Mouse (Mus musculus) frontal cortex, adult (tissue): ENCODE results near the gene Filip1l.

Source experiments
- ATAC-seq: cut with Nextera tagmentation; 2 replicates; pipeline ENCODE4 v1.9.2; 2017; ENCODE audit warnings: mild to moderate bottlenecking, moderate library complexity, mixed read lengths; ENCODE audit not compliant: low TSS enrichment

Filip1l gene

DNA sequence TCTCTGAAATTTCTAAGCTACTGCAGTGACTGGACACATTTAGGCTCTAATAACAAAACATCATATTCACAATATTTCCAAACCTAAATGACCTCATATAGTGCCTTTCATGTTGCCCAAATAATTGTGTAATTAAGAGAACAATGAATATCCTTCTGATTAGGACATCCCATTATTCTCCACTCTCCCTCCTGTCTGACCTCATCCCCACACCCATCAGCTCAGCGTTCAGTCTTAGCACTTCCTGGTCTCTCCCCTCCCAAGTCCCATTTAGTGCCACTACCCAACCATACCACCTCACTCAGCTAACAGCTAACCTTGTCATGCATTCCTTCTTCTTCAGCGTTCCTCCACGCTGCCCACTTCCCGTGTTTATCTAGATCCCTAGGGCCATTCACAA, 130.0 kb downstream of the Filip1l start:
- ATAC-seq = no peak

DNA sequence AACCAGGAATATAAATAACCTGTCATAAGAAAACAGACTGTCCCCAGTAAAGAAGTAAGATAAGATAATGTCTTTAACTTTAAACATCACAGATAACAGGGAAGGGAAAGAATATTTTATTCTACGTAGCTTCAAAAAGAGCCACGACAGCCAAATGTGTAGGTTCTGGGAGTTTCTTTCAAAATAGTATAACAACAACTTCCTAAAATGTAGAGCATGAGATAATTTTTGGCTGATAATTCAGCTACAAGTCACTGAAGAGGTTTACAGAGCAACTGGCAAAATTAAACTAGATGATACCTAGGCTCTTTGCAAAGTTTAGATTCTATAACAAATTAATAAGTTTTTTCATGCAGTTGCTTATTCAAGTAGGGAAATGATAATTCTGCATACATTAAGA, 130.6 kb downstream of the Filip1l start:
- ATAC-seq = no peak

DNA sequence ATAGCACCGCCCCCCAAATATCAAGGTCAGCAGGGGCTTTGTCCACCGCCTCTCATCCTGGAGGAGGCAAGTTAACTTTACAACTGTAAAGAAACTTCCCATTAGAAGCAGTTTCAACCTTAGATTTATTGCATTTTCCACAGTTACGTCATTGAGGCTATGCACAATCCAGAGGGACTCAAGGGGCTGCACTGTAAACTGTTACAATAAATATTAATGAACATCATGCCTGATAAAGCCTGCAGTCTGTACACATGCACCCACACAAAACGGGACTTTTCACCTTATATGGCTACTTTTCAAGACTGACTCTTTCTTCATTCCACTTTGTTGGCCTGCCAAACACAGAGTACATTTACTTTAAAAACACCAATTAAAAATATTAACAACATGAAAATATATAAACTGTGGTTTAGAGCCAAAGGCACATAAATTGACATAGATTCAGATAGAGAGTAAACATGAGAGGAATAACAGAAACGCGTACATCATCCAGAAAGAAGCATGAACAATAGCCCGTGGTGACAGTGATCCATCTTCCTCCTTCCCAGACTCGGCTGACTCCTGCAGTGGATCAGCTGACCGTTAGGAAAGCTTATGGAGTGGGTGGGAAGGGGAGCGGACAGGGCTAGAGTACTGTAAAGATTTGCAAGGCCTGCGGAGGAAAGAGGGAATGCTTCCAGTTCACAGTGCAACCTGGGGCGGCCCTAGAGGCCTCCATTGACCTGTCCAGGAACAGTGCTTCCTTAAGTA, 131.3 kb downstream of the Filip1l start:
- no peak for ATAC-seq

DNA sequence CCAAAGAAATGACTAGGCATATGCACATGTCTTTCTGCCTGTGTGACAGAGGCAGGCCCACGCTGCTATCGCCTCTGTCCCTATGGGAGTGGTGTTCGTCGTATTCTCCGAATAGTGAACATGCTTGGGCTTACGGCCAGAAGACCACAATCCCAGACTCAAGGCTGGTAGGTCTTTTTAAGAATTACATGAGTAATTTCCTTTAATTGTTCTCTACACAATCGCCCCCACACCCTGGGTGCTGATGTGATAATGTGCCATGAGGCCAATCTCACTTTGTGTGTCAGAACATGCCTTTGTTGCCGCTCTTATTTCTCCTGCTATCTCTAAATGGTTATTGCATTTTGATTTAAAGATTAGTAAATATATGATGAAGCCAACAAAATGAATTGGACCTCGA, 132.4 kb downstream of the Filip1l start:
- ATAC-seq = no peak

DNA sequence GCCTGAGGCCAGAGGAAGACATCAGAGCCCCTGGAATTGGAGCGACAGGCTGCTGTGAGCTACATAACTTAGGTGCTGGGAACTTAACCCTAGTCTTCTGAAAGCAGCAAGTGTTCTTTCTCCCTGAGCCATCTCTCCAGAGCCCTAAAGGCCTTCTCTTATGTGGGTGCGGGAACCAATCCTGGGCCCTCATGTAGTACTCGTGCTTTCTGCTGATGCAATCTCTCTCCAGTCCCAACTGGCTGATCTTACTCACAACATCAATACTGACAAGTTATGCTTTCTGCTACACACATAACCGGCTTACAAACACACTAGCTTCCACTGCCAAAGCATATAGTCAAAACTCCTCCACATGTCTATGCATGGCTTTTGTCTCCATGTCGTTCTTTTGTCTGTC, 133.4 kb downstream of the Filip1l start:
- no peak for ATAC-seq

DNA sequence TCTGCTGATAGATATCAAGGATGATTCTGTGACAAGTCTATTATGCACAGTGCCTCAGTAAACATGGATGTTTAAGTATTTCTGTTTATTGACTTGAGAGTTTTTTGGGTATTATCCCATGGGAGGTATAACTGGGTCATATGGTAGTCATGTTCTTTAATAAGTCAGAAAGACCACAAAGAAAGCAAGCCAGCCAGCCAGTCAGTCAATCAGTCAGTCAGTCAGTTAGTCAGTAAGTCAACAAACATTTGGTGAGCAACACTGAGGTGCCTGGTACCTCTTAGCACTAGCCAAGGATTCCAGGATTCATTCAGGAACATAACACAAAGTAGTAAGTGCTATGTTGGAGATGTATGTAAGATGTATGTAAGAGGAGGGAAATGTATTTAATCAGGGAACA, 135.8 kb downstream of the Filip1l start:
- ATAC-seq = no peak

DNA sequence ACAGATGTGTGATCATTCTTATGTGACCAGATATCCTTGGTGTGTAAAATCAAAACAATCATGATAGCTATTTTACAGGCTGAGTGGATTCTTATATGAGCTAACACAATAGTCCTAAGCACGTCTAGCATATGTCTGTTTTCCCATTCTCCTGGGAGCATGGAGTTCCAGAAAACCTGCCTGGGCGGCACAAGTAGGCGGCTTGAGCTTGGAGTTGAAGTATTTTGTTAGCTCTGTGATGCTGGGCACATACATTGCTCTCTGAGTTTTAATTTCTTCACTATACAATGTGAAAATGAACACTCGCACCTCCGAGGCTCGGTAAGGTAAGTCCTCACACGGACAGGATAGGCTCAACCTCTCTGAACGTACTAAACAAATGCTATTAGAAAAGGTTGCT, 137.8 kb downstream of the Filip1l start:
- peak; percentile 91 for ATAC-seq

DNA sequence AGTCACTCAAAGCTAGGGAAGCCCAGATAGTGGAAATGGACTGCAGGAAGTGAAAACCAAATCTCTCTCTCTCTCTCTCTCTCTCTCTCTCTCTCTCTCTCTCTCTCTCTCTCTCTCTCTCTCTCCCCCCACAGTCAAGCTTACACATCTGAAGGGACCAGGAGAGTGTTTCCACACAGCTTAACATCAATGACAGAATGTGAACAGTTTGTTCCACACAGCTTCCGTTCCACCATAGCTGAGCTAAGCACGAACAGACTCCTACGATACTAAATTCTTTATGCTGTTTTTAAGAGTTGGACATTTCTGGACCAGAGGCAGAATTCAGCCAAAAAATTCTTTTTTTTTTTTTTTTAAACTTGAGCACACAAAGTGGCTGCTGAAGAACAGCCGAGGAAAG, 139.0 kb downstream of the Filip1l start:
- ATAC-seq = peak; percentile 63

DNA sequence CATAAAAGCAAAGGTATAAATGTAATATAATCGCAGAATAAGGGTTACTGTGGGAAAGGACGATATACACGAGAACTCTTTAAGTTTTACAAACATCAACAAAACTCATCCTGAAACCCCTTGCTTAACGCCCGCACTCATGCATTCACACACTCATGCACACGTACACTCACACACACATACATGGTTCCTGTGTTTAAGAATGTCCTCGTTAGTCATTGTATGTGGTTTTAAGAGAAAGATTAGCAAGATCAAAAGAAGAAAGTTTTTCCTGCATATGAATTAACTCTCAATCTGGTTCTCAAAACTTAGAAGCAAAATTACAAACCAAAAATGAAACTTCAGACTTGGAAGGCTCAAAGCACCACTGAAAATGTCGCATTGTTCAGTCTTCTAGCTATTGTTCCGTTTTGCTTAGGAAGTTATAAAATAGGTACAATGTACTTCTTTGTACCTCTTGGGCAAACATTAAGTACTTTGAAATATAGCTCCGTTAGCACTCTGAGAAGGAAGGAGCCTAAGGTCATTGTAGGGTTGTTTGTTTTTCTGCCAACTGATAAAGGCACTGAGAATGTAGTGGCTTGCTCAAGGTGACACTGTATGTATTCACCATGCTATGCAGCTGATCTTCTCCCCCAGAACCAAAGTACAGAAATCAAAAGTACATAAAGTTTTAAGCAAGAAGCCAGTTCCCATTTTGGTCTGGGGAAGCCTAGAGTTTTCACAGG, 142.7 kb downstream of the Filip1l start:
- ATAC-seq = no peak

DNA sequence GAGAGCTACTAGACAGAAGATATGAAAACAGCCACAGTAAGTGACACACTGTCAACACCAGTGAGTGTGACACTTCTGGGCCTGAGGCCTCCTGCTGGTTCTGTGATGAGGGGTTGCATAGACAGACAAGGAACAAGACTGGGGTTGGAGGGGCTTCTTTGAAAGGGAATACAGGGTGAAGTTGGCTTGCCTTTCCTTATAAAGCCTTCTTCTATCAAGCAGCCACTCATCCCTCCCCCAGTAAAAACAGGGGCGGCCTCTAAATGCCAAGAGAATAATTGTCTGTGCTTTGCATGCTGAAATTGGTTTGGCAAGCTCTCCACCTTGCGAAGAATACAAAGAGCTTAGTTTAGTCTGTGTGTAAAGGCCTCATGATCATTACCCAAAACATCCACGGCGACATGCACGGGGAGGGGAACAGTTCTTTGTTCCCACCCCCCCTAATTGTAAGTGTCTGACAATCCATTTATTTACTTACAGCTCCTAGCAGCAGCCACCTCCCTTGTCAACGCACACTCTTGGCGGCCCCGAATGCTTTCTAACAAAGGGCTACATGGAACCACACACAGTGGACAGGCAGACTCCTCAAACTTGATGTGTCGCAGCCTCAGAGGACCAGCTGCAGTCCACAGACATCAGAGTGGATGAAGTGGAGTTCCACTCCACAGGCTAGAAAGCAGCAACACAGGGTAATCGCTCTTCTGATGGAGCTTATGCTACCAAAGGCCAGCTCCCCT, 143.7 kb downstream of the Filip1l start:
- peak; percentile 56 for ATAC-seq

DNA sequence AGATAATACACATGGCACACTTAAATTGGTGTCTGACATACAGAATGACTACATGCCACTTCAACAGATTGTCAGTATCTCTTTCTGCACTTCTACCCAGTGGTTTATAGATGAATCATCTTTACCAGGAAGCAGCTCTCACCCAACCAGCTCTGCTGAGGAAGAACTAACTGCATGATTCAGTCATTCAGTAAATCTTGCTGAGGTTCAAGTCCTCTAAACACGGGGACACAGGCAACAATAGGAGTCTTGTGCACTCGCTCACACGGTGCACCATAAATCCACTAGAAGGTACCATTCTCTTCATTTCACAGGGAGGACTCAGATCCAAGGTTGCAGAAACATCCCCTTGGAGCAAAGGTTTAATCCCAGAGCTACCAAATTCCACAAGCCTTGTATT, 148.0 kb downstream of the Filip1l start:
- ATAC-seq = peak; percentile 31; the same call in 1 of the 2 replicates

DNA sequence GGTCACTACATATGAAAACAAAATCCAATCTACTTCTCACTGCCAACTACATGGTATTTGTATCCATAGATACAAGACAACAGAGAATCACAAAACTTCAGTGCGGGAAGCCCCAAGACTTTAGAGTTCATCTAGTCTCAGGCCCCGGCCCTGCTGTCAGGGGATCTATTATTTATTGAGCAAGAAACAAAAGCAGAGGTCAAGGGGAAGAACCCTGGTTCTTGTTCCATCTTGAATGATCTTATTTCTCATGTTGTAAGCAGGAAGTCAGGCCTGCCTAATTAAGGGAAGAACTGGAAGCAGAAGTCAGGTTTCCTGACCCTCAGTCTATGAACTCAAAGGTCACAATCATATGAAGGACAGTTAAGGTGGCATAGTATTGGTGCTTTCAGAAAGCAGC, 149.3 kb downstream of the Filip1l start:
- no peak for ATAC-seq

DNA sequence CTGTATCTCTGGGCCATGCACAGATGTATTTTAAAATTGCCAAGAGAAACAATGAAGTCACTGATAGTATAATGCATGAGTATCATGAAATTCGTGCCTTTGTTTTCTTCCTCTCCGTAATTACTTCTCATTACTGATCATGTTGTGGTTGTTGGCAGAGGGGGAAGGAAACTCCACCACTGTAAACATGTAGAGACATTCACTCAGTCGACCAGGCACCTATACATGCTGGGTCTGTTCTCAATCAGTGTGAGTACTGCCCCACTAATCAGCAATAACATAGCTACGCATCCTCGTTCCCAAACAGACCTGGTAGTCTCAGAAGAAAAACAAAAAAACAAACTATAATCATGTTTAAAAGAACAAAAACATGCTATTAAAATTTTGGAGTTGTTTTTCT, 149.9 kb downstream of the Filip1l start:
- ATAC-seq = no peak

DNA sequence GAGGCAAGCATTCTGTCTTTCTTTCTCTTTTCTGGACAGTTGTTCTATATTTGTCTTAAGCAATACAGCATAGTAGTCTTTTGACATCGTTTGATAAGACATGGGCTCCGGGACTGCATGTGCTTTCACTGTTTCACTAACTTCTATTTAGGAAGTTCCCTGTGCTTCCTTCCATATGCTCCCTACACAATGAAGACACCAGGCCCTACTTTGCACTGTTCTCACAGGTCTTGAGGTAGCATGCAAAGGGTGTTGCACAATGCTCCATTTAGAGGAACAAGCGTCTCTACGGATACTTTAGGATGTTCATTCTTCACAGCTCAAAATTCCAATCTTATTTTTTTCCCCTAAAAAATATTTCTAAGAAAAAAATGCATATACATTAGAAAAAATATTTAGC, 151.8 kb downstream of the Filip1l start:
- ATAC-seq = no peak

DNA sequence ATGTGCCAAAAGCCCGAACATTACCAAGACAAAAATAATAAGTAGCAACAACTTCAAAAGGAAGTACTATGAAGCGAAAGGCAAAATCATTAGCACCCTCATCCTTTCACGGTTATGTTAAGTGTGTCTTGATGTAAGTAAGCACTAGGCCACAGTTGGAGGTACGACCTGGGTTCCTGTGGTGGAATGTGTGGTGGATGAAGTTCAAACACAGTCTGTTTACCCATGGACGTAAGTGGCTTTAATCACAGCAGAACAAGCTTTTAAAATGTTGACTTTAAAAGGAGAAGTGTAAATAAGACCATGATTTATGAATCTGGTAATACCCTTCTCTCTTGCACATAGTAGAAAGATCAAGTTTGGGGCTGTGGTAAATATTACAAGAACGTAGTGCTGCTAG, 153.2 kb downstream of the Filip1l start:
- no peak for ATAC-seq

DNA sequence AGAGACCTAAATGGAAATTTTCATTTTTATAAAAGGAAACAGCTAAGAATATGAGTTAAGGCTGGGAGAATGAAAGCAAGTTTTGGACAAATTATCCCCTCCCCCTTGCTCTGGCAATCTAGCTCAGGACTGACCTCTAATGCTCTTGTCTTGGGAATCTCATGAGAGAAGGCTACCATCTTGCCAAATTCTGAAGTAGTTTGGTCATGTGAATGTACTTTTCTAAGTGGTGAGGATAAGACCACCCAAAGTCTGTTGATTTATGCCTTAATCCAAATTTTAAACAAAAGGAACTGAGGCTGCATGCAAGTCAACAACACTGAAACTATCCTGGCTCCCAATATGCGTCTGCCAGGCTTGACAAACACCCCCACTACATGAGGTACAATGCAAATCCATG, 155.5 kb downstream of the Filip1l start:
- ATAC-seq = no peak

DNA sequence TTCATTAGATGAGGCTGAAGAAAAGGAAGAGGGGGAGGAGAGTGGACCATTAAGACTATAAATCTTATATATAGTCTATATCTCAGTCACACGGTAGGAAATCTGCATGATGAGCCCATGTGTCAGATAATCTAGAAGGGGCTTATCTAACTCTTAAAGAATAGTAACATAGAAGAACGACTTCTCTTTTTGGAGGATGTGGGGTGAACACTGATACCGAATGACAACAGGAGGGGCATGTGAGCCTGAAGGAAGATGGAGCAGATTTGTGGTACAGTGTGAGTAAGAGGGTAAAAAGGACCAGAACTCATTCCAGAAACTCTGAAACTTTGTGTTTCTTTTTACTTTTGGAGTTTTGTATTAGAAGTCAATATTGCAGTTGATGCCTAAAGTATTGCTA, 156.2 kb downstream of the Filip1l start:
- ATAC-seq = no peak

DNA sequence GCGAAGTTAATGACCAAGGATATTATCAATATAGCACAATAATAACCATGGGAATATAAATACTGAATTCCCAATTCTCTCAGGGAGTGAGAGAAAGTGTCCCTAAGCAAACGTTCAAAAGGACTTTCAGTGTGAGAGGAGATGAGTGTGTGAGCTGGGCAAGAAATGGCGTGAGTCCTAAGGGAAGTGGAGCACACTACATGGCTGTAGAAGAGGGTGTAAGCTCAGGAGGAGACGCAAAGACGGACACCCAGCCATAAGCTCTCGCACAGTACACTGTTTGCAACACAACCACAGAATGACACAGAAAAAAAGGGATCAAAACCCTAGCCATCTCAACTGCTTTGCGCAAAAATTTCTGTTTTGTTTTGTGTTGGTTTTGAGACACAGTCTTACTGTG, 160.7 kb downstream of the Filip1l start:
- no peak for ATAC-seq

DNA sequence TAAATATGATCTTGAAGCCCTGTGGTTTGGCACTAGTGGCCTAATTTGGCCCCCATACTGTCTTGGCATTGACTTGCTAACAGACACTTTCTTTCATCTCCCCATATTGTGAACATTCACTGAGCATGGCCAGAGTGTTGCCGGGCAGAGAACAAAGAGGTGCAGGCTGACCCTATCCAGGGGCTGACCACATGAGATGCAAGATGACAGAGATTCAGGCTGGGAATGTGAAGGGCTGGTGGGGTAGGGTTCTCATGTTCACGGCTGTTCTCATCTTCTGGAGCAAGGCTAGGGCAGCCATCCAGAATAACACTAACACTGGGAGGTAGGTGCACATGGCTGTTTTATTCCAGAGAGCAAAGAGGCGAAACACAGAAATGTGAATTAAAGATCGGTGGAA, 161.5 kb downstream of the Filip1l start:
- no peak for ATAC-seq

DNA sequence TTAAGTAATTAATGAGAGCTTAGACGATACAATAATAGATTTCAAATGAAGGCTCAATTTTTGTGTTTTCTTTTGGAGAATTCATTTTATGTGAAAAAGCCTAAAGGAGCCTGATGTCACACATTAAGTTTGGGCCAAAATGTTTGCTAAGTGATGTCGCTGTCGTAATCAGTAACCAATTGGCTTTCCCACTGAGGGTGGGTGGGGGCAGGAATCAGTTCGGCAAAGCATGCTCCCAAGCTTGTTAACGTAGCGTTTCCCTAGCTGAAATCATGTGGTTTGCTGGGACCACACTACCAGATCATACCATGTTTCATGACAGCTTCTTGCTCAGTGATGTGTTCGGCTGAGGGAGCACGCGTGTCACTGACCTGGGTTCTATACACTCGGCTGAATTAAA, 162.7 kb downstream of the Filip1l start:
- ATAC-seq = no peak

DNA sequence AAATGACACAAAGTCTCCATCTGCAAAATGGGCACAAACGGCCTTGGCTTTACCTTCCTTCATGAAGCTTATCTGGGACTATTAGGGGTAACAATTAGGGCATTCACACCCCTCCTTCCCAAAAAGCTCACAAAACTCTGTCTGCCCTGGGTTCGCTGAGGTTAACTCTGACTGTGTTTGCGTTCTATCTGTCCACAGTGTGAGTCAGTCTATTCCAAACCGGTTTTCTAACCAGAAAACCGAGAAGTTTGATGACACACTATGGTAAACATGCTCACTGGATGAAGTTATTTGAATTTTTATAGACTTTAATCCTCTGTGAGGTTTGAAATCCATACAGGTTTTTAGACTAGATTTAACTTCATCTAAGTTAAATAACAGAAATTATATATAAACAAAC, 172.2 kb downstream of the Filip1l start:
- no peak for ATAC-seq

DNA sequence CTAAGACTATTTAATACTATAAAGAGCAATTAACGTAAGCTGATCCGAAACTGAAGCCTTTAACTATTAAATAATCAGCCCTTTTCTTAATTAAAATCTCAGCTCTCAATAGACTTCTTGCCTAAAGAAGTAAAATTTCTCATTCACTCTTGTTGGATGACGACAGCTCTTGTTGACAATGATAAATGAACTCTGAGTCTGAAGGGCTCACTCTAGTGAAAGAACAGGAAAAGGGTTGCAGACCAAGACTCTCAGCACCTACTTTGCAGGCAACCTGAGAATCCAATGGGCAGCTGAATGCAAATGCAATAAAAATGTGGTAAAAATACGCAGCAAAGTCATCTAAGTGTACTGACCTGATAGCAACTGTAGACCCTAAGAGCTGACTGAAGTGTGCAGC, 172.6 kb downstream of the Filip1l start:
- no peak for ATAC-seq

DNA sequence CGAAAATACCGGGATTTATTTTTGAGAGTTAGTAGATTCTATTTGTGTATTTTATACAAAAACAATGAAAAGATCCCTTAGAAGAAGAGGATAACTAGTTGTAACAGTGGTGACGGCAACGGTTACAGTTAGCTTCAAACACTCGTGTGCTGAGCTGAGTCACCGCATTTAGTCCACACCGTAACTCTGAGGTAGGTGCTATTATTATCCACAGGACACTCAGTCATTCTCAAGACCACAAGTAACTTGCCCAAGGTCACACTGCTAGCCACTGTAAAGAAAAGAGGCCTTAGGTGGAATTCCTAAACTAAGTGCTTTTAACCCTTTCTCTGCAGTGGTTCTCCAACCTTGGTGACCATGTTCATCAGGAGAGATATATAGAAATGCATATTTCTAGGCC, 174.0 kb downstream of the Filip1l start:
- no peak for ATAC-seq
